ENCODE assay signal across 11 mouse cellular contexts in the genomic region with DNA sequence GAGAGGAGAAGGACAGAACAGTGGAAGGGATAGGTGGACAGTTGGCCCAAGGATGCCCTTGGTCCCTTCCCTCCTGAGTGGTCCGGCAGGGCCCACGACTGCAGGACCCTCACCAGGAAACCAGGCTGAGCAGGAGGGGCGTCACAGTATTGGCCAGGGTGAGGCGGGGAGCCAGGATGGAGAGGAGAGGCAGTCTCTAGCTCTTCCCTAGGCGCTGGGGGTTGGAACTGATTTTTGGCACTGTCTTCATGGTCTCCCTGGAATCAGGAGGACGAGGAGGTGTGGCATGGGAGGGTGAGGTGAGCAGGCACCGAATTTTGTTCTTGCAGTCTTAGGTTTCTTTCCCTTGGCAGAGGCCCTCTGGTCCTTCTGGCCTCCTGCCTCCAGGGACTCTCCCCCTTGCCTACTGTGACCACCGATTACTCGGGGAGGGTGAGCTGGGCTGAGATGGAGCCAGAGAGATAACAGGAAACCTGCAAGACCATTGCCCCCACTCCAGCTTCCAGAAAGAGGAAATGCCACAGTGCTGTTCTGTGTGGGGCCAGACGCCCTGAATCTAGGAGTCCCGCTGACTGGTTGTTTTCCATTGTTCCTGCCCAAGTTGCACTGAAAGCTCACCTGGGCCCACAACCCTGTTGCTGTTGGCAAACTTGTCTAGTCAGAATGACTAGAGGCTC. TPM values are rescaled to one million over a fixed set of nuclear protein-coding genes. Genes with fewer than 3 reads are reported as not detected.
DNase-seq lines count a peak whose midpoint lies in the region; ATAC-seq lines count a peak whose summit lies in the region.
"Had no signal": no experiment of that assay in that cellular context is flagged by ENCODE, and none has a peak within 500 bp of the region (broad histone marks: within the 10 kb centered on the region; RNA-seq: fewer than 3 reads in every experiment).

No protein-coding gene starts in this region.

- peaks cover 15% of the 10 kb centered on the region for H3K4me1 ChIP-seq in forebrain, embryonic 12.5 days
- peaks cover 26% of the 10 kb centered on the region for H3K4me1 ChIP-seq in heart, embryonic 12.5 days (replicated peaks)

- H3K4me3 ChIP-seq in forebrain, embryonic 12.5 days (replicated peaks) = no peak overlapping the region
- H3K4me3 ChIP-seq in heart, embryonic 12.5 days = no peak overlapping the region
- H3K4me3 ChIP-seq: neural tube, embryonic 15.5 days had no signal

- no peak overlapping the region for H3K9ac ChIP-seq in forebrain, embryonic 12.5 days
- no peak overlapping the region for H3K9ac ChIP-seq in heart, embryonic 12.5 days
- H3K9ac ChIP-seq: neural tube, embryonic 15.5 days had no signal

- H3K36me3 ChIP-seq in forebrain, embryonic 12.5 days (replicated peaks) = peaks cover 32% of the 10 kb centered on the region
- peaks cover 22% of the 10 kb centered on the region for H3K36me3 ChIP-seq in heart, embryonic 12.5 days

- H3K9me3 ChIP-seq in forebrain, embryonic 12.5 days = no peaks in the 10 kb centered on the region
- no peaks in the 10 kb centered on the region for H3K9me3 ChIP-seq in heart, embryonic 12.5 days (replicated peaks)
- H3K9me3 ChIP-seq: neural tube, embryonic 15.5 days had no signal

- no peak overlapping the region for H3K27ac ChIP-seq in forebrain, embryonic 12.5 days
- H3K27ac ChIP-seq in heart, embryonic 12.5 days (ENCODE audit: poor library complexity, severe bottlenecking) = no peak overlapping the region
- H3K27ac ChIP-seq: neural tube, embryonic 15.5 days had no signal

- no peaks in the 10 kb centered on the region for H3K27me3 ChIP-seq in forebrain, embryonic 12.5 days
- H3K27me3 ChIP-seq in heart, embryonic 12.5 days (replicated peaks) = no peaks in the 10 kb centered on the region
- H3K27me3 ChIP-seq: neural tube, embryonic 15.5 days had no signal

- intact Hi-C loops in left cerebral cortex, postnatal 4 days (cut with DNase I) = no loop called here

- H3K4me2 ChIP-seq in forebrain, embryonic 12.5 days = no peak overlapping the region
- no peak overlapping the region for H3K4me2 ChIP-seq in heart, embryonic 12.5 days
- H3K4me2 ChIP-seq: neural tube, embryonic 15.5 days had no signal

- ATAC-seq in cerebellum, adult (ENCODE audit: insufficient number of reproducible peaks, low FRiP score, low TSS enrichment) = no peak
- peak; percentile 45 for ATAC-seq in megakaryocyte, adult 5-6 weeks (ENCODE audit: poor library complexity, severe bottlenecking)
- ATAC-seq in forebrain, embryonic 12.5 days (ENCODE audit: low FRiP score) = no peak
- ATAC-seq in heart, embryonic 12.5 days (ENCODE audit: insufficient number of reproducible peaks, low FRiP score) = no peak

- 63% methylated on average over 11 of the region's 11 CpGs for WGBS in forebrain, embryonic 12.5 days
- 42% methylated on average over 11 of the region's 11 CpGs for WGBS in heart, embryonic 12.5 days

- DNase-seq in cerebellum, postnatal 10 days = peak; percentile 60 to 65
- DNase-seq in left cerebral cortex, postnatal 4 days = peak; percentile 48
- no peak for DNase-seq in left cerebral cortex, adult 18-20 months (ENCODE audit: low spot score in 2 of 2)
- DNase-seq in fibroblast of lung, adult 2 months (ENCODE audit: low read depth) = peak; percentile 15
- DNase-seq: midbrain, embryonic 14.5 days; right cerebral cortex, postnatal 14 days had no signal

RNA-seq across cellular contexts. Expression of a gene that starts 3.8 kb away (rescaled TPM):
- 1 to 10 TPM; 7.4 to 8.4 TPM for total RNA-seq in left cerebral cortex, postnatal 4 days (2021)
- total RNA-seq in left cerebral cortex, adult 18-20 months (2021) = 1 to 10 TPM; 4.8 to 5.6 TPM
- total RNA-seq in megakaryocyte, adult 5-6 weeks (2015) = 13.3 and 14.6 TPM in 2 replicates
- 36.4 and 47.0 TPM in 2 replicates for total RNA-seq in megakaryocyte, adult 5-6 weeks (2017)
- 53.4 and 53.7 TPM in 2 replicates for polyA plus RNA-seq in forebrain, embryonic 12.5 days (2016; fragmentation: Nextera tagmentation; extraction: Ambion mirVana)
- 39.1 and 41.0 TPM in 2 replicates for polyA plus RNA-seq in heart, embryonic 12.5 days (2016; fragmentation: Nextera tagmentation; extraction: Ambion mirVana)

RNA-seq across cellular contexts. Expression of a gene that starts 18.9 kb away (rescaled TPM):
- total RNA-seq in left cerebral cortex, postnatal 4 days (2021) = 100 to 1,000 TPM; 267 to 276 TPM
- 100 to 1,000 TPM; 446 to 471 TPM for total RNA-seq in left cerebral cortex, adult 18-20 months (2021)
- total RNA-seq in megakaryocyte, adult 5-6 weeks (2015) = 22.4 and 28.5 TPM in 2 replicates
- 23.9 and 27.3 TPM in 2 replicates for total RNA-seq in megakaryocyte, adult 5-6 weeks (2017)
- polyA plus RNA-seq in forebrain, embryonic 12.5 days (2016; fragmentation: Nextera tagmentation; extraction: Ambion mirVana) = 50.5 and 54.0 TPM in 2 replicates
- polyA plus RNA-seq in heart, embryonic 12.5 days (2016; fragmentation: Nextera tagmentation; extraction: Ambion mirVana) = 31.3 and 32.3 TPM in 2 replicates

Comparison
In these comparisons a context has a peak if more than half of its experiments do, and no peak if none do; other contexts are left out.
1. DNase-seq: peak in cerebellum, postnatal 10 days (2 of 2), left cerebral cortex, postnatal 4 days (single experiment) and fibroblast of lung, adult 2 months (single experiment); none in left cerebral cortex, adult 18-20 months (0 of 2).
2. RNA of a gene that starts 18.9 kb away (total RNA-seq): 446 to 471 TPM in left cerebral cortex, adult 18-20 months and 267 to 276 TPM in left cerebral cortex, postnatal 4 days; 22.4 to 28.5 TPM in megakaryocyte, adult 5-6 weeks; every median in the first group is over 4 times any median in the second.